Mouse (Mus musculus) lung, postnatal 25 days (tissue): ENCODE measurements around the gene Rhox6.
"Not testable (repeated sequence)": the region's sequence is repeated elsewhere in the genome, so short reads cannot be mapped to it uniquely, and the experiment has no call there.

ENCODE experiments used
- DNase-seq: peaks from one replicate; pipeline ENCODE4 v3.0.0; 2022; ENCODE audit warnings: low spot score

Gene Rhox6

DNA sequence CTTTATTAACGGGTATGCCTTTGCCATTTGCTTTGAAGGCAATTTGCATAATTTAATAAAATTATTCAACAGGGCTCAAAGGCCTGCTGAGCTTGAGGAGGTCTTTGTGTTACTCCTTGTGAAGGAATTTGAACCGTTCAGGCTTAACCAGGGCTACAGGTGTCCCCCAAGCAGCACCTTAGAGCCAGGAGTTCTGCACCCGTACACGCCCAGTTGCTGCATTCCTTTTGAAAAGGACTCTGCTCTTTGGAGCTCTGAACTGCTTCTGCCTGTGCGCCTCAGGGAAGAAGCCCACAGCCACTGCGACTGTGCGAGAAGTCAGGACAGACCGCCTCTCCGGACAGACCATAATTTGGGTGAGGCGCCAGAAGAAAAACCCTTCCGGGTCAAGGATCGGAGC, at the start of gene Rhox6:
Gene Rhox6 (plus strand): TSS at position 301 of the 400 bp plus-strand sequence.
- DNase-seq: not testable (repeated sequence)

DNA sequence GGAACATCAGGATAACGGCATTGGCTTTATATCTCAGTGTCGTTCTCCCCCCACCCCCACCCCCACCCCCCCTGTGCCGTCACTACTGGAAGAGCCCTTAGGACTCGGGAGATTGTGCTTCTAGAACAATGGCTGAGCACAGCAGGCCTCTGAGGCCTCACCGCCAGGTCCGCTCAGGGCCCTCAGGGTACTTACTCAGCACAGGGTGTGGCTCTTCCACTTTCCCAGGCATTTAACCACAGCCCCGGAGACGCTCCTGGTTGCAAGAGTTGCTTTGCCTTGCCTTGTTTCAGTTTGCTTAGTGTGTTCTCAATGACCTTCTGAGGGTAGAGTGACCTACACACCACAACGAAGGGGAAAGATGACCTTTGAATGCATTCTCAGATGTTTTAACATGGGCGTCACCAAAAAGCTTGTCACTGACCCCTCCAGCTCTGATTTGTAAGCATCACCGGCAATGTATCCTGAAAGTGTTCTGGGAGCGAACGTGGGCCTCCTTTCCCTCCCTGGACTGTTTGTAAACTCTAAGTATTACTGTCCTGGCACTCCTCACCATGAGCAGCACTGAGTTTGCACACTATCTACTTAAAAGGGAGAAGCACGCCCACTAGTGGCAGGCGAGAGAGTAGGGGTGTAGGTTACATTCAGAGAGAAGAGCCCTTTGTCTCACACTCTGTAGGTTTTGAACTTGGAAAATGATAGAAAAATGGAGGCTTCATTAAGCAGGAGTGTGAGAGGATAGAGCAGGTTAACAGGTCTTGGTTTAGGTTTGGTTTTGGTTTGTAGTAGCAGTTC, 19.2 kb upstream of the Rhox6 start:
- DNase-seq: no peak

DNA sequence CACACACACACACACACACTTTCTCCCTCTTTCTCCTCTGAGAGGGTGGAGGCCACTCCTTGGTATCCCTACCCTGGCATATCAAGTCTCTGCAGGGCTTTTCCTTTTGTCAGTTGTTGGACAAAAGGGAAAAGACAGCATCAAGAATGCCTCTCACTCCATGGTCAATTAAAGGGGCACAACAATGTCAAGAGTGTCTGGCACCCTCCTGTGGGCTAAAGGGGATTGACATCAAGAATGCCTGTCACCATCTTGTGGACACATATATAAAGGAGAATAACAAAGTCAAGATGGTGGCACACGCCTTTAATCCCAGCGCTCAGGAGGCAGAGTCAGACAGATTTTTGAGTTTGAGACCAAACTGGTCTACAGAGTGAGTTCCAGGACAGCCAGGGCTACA, 17.3 kb upstream of the Rhox6 start:
- no peak for DNase-seq

DNA sequence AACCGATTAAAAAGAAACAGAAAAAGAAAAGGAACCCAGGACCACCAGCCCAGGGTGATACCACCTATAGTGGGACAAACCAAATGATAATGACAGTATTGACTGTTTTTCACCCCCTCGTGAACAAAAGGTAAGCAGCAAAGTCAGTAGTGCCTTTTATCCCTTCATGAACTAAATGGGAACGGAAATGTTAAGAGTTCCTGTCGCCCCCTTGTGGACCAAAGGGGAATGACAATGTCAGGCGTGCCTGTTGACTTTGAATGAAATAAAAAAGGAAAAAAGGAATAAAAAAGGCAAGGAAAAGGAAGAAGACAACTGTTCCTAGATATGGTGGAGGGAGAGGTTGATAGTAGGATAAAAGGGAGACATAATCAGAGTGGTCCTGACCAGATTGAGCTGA, 15.5 kb upstream of the Rhox6 start:
- peak; percentile 8 for DNase-seq

DNA sequence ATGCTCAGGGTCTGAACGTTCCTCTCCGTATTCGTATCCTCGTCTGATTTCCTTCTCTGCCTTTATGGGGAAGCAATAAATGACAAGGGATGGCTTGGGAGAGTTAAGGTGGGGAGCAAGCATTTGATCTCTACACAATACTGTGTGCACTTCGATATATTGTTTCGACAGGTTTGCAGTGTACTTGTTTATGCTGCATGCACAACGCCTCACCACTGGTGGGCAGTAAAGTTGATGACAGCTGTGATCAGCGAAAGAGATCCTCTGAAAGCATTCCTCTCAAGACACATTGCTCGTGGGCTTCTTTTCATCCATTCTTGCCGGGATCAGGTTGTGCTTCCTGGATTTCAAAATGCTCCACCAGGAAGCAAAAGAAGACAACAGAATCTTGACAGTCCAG, 11.0 kb upstream of the Rhox6 start:
- DNase-seq: no peak

DNA sequence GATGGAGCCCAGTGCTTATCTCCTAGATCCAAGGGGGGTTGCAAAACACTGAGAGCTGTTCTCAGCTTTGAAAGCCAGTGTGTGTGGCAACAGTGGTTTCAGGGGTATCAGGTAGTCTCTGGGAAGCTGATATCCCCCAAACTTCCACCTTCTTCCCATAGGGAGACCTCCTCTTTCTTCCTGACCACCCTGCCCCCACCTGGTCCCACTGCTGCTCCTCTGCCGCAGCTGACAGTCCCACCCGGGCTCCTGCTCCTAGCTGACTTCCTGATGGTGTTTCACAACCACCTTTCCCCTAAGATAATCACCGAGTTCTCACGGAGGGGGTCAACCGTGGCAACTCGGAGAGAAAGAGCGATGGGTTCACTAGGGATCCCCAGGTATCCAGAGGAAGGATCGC, 4.7 kb downstream of the Rhox6 start, which contains the start of gene Rhox7a:
Gene Rhox7a (plus strand): TSS at position 301 of the 400 bp plus-strand sequence.
- DNase-seq: not testable (repeated sequence)

DNA sequence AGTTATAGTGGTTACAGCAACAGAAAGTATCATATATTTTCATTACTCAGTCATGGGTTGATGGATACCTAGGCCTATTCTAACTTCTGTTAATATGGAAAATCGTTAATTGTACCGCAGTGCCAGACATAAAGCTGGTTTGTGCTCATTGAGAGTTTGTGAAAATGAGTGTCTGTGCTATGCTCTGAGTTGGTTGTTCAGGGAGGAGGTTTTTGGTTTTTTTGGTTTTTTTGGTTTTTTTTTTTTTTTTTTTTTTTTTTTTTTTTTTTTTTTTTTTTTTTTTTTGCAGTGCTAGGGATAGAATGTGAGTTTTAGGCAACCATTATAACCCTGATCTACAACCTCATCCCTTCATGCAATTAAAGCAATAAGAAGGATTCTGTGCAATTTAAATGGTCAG, 44.9 kb downstream of the Rhox6 start:
- no peak for DNase-seq

DNA sequence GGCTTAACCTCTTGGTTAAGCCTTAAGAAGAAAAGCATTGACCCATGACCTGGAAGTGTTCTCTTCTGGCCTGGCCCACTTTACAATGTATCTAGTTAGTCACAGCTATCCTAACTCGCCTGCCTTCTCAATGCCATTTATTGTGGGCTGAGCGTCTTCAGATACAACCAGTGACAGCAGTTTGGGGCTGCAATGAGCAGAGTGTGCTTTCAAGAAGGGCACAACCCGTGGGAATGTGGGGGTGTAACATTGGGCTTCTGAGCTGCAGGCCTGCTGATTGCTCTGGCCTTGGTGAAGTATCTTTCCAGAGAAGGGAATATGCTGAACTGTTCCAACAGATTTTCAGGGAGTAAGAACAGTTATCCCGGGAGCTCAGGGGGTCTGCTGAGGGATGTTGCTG, 52.1 kb downstream of the Rhox6 start, which contains the start of gene Rhox8:
Gene Rhox8 (minus strand): TSS at position 101 of the 400 bp plus-strand sequence.
- DNase-seq: no peak
